Comparison of ENCODE assay signal across 21 mouse cellular contexts in the genomic region with DNA sequence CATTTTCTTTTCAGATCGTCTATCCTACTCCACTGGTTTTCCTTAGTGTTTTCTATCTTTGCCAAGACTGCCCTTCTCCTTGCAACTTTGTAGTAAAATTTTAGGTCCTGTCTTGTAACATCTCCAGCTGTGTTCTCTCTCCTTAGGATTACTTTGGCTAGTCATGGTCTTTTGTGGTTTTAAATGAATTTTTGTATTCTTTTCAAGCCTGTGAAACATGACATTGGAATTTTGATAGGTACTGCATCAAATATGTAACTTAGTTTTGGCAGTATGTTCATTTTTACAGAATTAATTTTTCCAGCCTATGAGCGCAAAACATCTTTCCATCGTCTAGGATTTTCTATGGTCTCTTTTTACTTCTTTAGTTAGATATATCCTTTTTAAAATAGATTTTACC.
"Had no signal": no experiment of that assay in that cellular context is flagged by ENCODE, and none has a peak within 500 bp of the region (broad histone marks: within the 10 kb centered on the region; RNA-seq: fewer than 3 reads in every experiment).

No protein-coding gene starts in this region.

- H3K27ac ChIP-seq: heart, adult 2 months; heart, embryonic 13.5 days; heart, embryonic 15.5 days; hindbrain, embryonic 13.5 days; hindbrain, embryonic 15.5 days; hindbrain, postnatal 0 days; layer of hippocampus, adult 2 months; left cerebral cortex, adult 2 months; limb, embryonic 10.5 days; limb, embryonic 12.5 days; liver, embryonic 13.5 days had no signal

- H3K36me3 ChIP-seq: heart, embryonic 13.5 days; heart, embryonic 15.5 days; hindbrain, embryonic 13.5 days; hindbrain, embryonic 15.5 days; limb, embryonic 10.5 days; limb, embryonic 12.5 days; liver, embryonic 13.5 days had no signal

- H3K27me3 ChIP-seq: heart, embryonic 13.5 days; heart, embryonic 15.5 days; hindbrain, embryonic 13.5 days; hindbrain, embryonic 15.5 days; limb, embryonic 12.5 days; liver, embryonic 13.5 days had no signal

- ATAC-seq: hindbrain, postnatal 0 days; intestine, embryonic 16.5 days had no signal

- H3K4me3 ChIP-seq: heart, adult 2 months; heart, embryonic 13.5 days; heart, embryonic 15.5 days; hindbrain, embryonic 13.5 days; hindbrain, embryonic 15.5 days; layer of hippocampus, adult 2 months; left cerebral cortex, adult 2 months; limb, embryonic 10.5 days; limb, embryonic 12.5 days; liver, embryonic 13.5 days had no signal

- H3K4me1 ChIP-seq: heart, embryonic 13.5 days; heart, embryonic 15.5 days; hindbrain, embryonic 15.5 days; liver, embryonic 13.5 days had no signal

- H3K9me3 ChIP-seq: heart, embryonic 15.5 days; liver, embryonic 13.5 days had no signal

- DNase-seq: gastrocnemius, postnatal 14 days; gastrocnemius, postnatal 36 days; heart, adult 2 months; heart, postnatal 14 days; heart, postnatal 36 days; kidney, adult 11 months; kidney, adult 2 months; kidney, postnatal 25 days; kidney, postnatal 4 days; liver; liver, embryonic 13.5 days had no signal
